Mouse (Mus musculus) liver, adult 2 months (tissue): Measurements from ENCODE around the gene Npff.

Experiments used
- CTCF ChIP-seq: fragments of 200-500 bp; IDR thresholded peaks from 2 replicates; pipeline ENCODE4 v1.5.1; 2011; ENCODE audit warnings: low read depth, low read length, control low read depth
- POLR2A ChIP-seq: fragments of 200-500 bp; IDR thresholded peaks from 2 replicates; pipeline ENCODE4 v1.6.1; 2011; ENCODE audit warnings: low read length, control low read depth; ENCODE audit not compliant: insufficient read depth; ENCODE audit errors: extremely low read depth

- no peak for TF ChIP-seq CTCF
- no peak for TF ChIP-seq POLR2A
Observed at GRCm38 (mm10) chr15:102562491-102562890, 37.7 kb upstream of the Npff start.
